Mouse (Mus musculus) effector memory CD4-positive, alpha-beta T cell, adult 7 months (primary cell): ENCODE measurements around the gene Ascl2. TPM values are rescaled to one million over a fixed set of nuclear protein-coding genes. Genes with fewer than 3 reads are reported as not detected.

ENCODE experiments used
- polyA plus RNA-seq: library from polyadenylated mRNA; unstranded; fragments of 100-300 nt; shearing (Covaris generic); gene quantifications from one replicate; pipeline ENCODE4 v1.2.1, GENCODE M21; 2017

The Ascl2 gene
- polyA plus RNA-seq, result not detected

DNA sequence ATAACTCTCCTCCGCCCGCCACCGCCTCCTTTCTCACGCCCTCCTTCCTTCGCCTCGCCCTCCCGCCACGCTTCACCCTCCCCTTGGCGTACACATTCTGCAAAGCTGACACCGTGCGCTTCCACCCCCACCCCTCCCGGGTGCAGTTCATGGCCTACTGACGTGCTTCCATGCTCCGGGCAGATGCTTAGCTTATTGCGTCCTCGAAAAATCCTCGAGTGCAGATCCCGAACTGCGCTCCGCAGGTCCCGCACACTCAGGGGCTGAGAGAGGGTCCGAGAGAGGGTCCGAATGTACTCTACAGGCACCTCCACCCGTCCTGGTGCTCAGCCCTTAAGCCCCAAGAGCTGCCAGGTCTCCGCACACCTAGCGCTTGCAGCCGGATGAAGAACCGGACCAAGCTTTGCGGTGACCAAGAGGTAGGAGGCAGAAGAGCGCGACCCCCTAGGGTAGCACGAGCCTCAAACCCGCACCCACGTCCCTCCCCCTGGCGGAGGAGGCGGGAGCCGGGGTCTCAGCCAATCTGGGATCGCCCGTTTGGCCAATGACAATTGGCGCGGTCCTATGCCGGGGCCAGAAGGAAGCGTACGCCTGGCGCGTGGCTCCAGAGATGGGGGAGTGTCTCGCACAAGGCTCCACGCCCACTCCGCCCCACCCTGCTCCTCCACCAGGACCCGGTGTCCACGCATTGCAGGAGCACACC, at the start of gene Ascl2:
Gene Ascl2, minus strand, starts transcription at position 456 of the 703 bp plus-strand sequence.

DNA sequence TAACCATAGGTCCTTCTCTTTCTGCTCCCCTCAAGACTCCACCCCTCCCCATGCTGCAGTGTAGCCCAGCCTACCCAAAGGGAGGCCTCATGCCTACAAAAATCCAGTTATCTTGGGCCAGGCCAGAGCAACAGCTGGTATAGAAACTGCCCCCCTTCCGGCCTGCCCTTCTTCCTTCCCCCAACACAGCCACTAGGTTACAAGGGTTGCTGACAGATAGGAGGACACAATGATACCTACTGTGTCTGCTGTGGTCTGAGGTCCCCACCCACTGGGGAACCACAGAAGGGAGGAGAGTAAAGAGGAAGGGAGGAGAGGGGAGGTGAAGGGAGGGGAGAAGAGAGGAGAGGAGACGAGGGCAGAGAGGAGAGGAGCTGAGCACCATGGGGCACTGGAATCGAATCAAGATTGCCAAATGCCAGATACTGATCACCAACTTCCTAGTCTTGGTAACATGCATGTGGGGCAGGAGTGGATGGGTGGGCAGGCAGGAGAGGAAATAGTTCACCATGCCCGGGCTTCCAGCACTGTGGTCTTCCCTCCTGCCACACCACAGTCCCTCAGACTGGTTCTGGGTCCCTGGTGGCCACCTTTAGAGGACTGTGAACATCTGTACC, 35.8 kb upstream of the Ascl2 start, which contains the start of gene Tspan32:
Gene Tspan32, plus strand, starts transcription at position 320 of the 617 bp plus-strand sequence.

DNA sequence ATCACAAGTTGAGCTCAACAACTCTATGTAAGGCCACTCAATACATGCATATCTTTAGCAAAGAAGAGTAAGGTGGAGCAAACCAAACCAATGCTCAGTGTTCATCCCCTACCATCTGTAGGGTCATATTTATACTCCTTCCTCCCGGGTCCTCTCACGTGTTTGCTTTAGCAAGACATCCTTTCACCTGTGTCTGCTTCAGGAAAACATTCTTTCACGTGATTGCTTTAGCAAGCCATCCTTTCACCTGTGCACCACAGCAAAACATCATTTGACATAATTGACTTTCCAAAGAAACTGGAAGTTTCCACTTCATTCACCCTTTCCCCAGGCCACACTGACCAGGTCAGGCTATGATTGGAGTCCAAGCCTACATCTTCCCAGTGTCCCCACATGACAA, 38.0 kb downstream of the Ascl2 start, which contains the start of gene Th:
Gene Th, minus strand, starts transcription at position 101 of the 400 bp plus-strand sequence.

Other genes starting within 250 kb of the Ascl2 start
- not detected for gene Ins2, start 225.9 kb downstream of the Ascl2 start, polyA plus RNA-seq
- gene Th, start 38.1 kb downstream of the Ascl2 start, polyA plus RNA-seq, result not detected
- 41.9 TPM for gene Tspan32, start 35.8 kb upstream of the Ascl2 start, polyA plus RNA-seq
- gene Cd81, start 83.5 kb upstream of the Ascl2 start, polyA plus RNA-seq, result 5.6 TPM
- 9.3 TPM for gene Tssc4, start 100.0 kb upstream of the Ascl2 start, polyA plus RNA-seq
- gene Trpm5, start 125.4 kb upstream of the Ascl2 start, polyA plus RNA-seq, result not detected
- gene Kcnq1, start 137.1 kb upstream of the Ascl2 start, polyA plus RNA-seq, result not detected